Mouse (Mus musculus) bone marrow macrophage, adult 2 months (primary cell): ENCODE measurements around the gene Lce1e.

Source experiments
- CTCF ChIP-seq: IDR thresholded peaks from 2 replicates; pipeline ENCODE4 v1.5.1; 2012; ENCODE audit warnings: low read depth, mild to moderate bottlenecking, low read length, moderate library complexity
- POLR2A ChIP-seq: IDR thresholded peaks from 2 replicates; pipeline ENCODE4 v1.6.1; 2012; ENCODE audit warnings: mild to moderate bottlenecking, low read depth, low read length, borderline replicate concordance

DNA sequence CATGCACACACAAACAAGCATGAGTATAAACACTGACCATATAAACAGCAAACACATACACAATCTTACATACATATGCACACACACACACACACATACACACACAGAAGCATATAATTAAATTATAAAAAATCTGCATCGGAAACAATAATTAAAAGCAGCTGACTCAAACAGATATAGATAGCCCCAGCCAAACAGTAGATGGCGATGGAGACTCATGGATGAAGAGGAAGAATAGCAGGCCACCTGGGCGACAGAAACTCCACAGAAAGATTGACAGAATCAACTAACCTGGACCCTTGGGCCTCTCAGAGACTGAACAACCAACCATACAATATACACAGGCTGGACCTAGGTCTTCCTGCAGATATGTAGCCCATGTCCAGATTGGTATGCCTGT is 44.3 kb upstream of the Lce1e start:
- TF ChIP-seq CTCF (no peak), POLR2A (no peak)
